Mouse (Mus musculus) heart, postnatal 36 days (tissue): ENCODE measurements around the gene Atg13. TPM values are rescaled to one million over a fixed set of nuclear protein-coding genes. Genes with fewer than 3 reads are reported as not detected.
"Not testable (repeated sequence)": the region's sequence is repeated elsewhere in the genome, so short reads cannot be mapped to it uniquely, and the experiment has no call there.

Experiments used
- DNase-seq, 2 experiments: peaks; one replicate each; pipeline ENCODE4 v3.0.0; 2021 to 2022
- intact Hi-C: fragments of 180-260 bp; cut with DNase I; formaldehyde crosslinking; loops from one replicate; pipeline ENCODE4 v1.15.1; 2025
- total RNA-seq, 2 experiments: library from RNA; stranded (reverse); gene quantifications; 2 replicates each; pipeline ENCODE4 v1.2.3; 2021

Gene Atg13
- 10 to 100 TPM; 49.4 to 54.1 TPM for total RNA-seq

DNA sequence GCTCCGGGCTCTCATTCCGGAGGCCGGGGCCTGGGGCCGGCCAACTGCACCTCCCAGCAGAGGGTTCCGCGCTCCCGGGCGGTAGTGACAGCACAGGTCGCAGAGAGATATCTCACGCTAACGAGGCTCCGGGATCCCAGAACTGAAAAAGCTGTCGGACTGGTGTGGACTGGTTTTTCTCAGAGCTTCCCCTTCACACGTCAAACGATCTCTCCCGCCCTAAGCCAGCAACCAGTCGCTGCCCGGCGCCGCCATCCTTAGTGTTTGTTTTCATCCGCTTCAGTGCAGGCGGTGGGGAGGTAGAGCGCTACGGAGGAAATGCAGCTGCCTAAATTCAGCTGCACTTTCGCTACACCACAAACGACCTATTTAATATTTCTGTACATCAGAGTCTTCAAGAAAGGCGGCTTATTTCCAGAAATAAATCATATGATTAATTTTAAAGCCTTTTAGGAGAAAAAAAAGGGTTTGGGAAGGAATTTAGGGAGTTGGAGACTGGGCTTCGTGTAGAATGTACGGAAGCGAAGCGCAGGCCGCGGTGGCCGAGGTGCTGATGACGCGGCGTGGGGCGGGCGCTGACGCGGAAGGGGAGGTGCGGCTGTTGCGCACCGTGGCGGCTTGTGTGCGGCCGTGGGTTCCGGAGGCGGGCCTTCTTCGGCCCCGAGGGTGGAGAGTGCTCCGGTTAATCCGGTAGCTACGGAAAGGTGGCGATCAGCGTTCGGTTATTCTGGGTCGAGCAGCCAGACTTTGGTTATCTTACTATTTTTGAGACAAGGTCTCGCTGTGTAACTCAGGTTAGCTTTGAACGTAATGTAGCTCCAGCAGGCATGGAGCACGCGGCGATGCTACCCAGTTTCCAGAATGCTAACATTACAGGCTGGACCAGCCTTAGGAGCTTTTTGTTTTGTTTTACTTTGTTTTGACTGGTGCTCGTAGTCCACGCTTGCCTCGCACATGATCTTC is at the start of gene Atg13, which contains the start of gene Harbi1:
TSS of gene Atg13 (minus strand) at position 305 of the 963 bp plus-strand sequence.
TSS of gene Harbi1 (plus strand) at position 581 of the 963 bp plus-strand sequence.
- peak; percentile 93 for DNase-seq
- intact Hi-C loops: loop anchor here (2.0 kb wide), 1 partner anchor 60 kb away; no protein-coding TSS in a partner anchor

DNA sequence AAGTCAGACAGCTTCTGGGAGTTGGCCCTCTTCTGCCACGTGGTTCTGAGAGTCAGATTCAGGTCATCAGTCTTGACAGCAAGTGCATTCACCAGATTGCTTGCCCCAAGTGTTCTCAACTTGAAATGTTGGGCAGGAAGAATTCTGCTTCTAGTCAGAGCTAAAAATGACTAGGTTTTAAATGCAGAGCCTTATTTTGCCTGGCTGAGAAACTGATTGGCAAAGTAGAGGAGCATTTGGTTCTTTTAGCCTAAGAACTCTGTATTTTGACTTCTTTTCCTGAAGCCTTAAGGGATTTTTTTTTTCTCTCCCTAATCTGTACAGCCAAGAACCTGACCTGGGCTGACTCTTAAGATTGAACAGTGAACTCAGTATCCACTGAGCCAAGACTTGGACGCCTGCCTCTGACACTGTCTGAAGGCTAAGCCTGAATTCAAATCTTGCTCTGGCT is 39.5 kb upstream of the Atg13 start:
- DNase-seq: peak; percentile 65 to 69
- intact Hi-C loops: no loop called here

DNA sequence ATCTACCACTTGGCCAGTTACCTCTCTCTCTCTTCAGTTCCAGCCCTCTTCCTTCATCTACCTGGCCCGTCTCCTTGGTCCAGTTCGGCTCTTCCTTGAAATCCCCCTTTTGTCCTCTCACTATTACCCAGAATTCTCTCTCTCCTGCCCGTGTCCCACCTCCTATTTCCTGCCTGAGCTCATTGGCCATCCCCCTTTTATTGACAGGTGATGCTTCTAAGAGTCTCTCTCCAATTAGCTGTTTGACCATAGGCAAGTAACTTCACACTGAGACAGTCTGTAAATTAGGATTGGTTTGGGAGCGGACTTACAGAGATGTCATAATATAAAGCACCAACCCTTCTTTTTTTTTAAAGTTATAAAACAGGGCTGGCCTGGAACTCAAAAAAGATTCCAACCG is 34.3 kb upstream of the Atg13 start:
- intact Hi-C loops: no loop called here
- DNase-seq: no peak

DNA sequence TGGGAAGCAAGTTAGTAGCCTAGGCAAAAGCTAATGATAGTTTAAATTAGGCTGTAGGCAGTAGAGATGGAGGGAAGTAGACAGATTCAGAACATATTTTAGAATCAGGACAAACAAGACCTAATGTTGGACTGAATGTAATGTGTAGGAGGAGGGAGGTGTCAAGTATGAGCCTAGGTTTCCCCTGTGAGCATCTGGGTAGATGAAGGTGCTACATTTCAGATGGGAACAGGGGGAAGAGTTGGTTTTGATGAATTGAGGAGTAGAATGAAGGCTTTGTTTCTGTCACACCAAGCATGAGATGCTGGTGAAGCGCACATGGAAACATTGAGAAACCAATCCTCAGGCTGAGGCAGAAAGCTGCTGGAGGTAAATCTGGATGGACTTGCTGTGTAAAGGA is 29.2 kb upstream of the Atg13 start:
- intact Hi-C loops: no loop called here
- DNase-seq: no peak

DNA sequence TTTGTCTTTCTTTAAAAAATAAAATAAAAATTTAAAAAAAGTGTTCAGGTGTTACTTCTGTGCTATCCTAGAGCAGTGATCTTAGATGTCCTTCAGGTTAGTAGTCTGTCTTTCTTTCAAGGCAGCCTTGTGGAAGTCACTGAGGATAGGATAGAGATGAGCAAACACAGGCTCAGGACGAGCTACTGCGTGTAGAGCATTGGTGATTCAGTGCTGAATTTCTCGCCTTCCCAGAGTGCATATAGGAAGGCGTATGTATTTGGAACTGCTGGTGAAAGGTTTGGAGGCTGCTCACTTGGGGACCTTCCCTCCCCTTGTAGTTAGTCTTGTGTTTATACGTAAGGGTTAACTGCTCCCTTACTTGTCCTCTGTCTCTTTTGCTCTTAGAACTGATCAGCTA is 24.8 kb upstream of the Atg13 start:
- no peak for DNase-seq
- intact Hi-C loops: no loop called here

DNA sequence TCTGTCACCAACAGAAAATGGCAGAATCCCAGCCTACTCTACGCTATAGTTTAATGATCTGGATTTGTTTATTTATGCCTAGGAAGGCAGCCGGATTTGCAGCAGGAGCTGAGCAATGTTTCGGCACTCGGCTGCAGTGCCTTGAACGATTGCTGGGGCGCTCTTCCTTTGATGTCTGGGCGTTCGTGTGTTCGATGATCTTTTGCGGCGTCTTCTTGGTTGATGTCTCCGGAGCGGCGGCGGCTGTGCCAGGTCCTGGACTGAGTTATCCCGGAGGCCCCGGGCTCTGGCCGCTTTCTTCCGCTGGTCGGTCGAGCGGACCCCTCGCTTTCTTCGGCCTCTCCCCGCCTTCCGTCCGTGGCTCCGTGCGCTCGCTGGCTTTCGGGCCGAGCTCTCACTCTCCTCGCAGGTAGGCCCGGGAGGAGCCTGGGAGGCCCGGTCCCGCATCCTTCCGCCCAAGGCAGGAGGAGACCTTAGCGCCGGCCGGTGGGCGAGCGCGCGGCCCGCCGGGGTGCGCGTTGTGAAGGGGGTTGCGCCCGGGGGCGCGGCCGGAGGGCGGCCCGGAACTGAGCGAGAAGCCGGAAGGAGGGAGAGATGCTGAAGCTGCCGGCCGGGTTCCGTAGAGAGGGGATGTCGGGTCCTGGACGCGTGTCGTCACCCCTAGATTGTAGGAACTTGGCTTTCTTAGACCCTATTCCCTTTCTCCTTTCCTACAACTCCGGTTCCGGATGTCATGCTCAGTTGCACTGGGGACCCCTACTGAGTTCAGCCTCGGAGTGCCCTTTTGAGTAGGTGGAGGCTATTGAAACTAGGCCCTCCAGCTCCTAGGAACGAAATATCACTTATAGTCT is 19.8 kb upstream of the Atg13 start, which contains the start of gene Ambra1:
TSS of gene Ambra1 (plus strand) at position 164 of the 851 bp plus-strand sequence.
- DNase-seq: peak; percentile 84 to 90
- intact Hi-C loops: no loop called here

DNA sequence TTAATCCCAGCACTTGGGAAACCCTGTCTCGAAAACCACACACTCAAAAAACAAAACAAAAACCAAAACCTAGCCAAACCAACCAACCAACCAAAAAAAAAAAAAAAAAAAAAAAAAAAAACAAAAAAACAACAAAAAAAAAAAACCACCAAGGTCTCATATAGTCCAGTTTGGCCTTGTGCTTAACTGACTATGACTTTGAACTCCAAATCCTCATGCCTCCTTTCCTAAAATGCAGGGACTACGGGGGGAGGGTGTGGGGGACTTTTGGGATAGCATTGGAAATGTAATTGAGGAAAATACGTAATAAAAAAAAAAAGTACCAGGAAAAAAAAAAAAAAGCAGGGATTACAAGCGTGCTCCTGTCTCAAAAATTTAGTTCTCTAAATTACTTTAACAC is 19.2 kb upstream of the Atg13 start:
- intact Hi-C loops: no loop called here
- no peak for DNase-seq

DNA sequence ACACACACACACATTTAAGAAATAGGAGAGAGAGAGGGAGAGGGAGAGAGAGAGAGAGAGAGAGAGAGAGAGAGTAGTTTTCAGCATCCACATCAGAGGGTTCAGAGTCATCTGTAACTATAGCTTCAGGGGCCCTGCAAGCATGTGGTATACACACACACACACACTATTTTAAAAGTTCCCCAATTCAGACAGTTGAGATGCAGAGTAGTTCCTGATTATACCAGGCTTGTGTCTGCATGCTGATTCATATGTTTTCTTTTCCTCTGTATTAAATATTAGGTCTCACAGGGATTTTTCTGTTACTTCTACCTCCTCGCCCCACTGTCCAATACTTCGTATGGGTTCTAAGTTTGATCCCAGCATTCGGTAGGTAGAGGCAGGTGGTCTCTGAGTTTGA is 16.6 kb upstream of the Atg13 start:
- intact Hi-C loops: no loop called here
- DNase-seq: no peak

DNA sequence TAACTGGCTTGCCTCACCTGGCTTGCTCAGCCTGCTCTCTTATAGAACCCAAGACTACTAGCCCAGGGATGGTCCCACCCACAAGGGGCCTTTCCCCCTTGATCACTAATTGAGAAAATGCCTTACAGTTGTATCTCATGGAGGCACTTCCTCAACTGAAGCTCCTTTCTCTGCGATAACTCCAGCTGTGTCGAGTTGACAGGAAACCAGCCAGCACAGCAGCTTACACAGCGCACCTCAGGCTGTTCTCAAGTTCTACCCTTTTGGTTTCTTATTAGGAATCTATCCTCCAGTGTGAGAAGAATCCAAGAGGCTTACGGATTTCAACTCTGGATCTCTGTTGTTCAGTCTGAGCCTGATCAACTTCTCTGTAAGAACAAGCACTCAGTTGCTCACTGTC is 15.1 kb upstream of the Atg13 start:
- intact Hi-C loops, DNase-seq: not testable (repeated sequence)

DNA sequence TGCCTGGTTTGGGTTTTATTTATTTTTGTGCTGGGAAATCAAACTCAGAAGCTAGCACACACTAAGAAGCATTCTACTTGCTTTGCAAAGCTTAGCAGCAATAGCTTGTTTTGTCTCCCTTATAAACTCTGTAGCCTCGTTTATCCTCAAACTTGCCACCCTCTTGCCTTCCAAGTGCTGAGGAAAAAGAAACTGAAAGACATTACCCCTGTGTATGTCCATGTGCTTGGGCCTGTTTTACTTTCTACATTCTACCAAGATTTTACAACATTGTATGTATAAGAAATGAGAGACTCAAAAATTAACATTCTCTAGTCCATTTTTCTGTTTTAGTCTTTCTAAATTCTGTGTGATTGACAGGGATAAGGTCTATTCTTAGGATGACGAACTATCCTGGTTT is 14.3 kb upstream of the Atg13 start:
- intact Hi-C loops: no loop called here
- no peak for DNase-seq

DNA sequence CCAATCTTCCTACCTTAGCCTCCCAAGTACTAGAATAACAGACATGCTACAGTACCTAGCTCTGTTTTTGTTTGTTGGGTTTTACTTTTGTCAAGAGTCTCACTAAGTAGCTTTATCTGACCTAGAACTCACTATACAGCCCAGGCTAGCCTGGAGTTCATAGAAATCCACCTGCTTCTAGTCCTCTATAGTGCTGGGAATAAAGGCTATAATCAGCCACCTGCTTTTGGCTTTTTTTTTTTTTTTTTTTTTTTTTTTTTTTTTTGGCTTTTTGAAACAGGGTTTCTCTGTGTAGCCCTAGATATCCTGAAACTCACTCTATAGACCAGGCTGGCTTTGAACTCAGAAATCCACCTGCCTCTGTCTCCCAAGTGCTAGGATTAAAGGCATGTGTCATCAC is 13.6 kb upstream of the Atg13 start:
- no peak for DNase-seq
- intact Hi-C loops: no loop called here

DNA sequence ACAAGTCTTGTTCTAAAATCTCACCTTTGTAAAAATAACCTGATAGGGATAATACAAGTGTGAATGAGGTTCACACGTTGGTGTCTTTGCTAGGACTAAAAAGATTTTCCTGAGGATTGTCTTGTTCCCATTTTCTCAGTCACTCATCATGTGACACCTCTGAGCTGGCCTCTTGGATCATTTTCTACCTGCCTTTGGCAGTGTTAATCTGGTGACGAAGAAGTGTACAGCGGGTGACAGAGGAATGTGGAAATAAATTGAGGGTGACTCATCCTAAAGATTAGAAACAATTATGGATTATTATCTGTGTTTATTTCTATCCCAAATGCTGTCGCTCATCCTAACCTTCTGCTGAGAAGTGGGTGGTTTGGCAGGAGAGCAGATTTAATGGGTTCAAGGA is 13.0 kb upstream of the Atg13 start:
- intact Hi-C loops: no loop called here
- DNase-seq: no peak

DNA sequence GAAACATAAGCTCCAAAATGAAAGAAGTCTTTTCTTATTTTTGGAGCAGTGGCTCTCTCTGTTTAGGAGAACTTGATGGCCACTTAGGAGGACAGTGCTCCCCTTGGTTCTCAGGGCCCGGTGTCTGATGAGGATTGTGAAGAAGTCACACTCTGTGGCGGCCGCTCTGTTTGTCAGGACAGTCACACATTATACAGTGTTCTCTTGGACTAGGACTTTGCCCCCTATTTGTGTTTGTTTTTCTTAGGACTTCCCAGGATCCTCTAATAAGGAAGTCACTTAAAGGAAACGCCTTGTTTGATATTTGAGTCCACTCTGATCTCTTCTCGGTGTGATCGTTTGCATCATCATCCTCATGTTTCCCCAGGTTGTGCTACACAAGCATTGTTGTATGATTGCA is 7.9 kb upstream of the Atg13 start:
- DNase-seq: no peak
- intact Hi-C loops: no loop called here

DNA sequence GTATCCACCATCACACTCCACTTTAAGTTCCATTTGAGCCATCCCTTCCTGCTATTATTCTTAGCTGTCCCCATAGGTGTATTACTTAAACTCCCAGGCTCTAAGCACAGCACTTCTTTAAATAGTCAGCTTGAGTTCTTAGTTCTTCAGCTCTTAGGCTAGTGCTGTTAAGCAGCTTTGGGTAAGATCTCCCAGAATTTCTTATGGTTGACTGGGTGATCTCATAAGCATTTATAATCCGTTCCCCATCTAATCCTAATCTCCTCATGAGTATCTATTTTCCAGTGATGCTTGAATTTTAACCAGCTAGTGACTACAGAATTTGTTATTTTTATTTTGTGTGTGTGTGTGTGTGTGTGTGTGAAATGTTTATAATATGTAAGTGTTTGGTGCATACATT is 4.5 kb upstream of the Atg13 start:
- DNase-seq: no peak
- intact Hi-C loops: no loop called here

DNA sequence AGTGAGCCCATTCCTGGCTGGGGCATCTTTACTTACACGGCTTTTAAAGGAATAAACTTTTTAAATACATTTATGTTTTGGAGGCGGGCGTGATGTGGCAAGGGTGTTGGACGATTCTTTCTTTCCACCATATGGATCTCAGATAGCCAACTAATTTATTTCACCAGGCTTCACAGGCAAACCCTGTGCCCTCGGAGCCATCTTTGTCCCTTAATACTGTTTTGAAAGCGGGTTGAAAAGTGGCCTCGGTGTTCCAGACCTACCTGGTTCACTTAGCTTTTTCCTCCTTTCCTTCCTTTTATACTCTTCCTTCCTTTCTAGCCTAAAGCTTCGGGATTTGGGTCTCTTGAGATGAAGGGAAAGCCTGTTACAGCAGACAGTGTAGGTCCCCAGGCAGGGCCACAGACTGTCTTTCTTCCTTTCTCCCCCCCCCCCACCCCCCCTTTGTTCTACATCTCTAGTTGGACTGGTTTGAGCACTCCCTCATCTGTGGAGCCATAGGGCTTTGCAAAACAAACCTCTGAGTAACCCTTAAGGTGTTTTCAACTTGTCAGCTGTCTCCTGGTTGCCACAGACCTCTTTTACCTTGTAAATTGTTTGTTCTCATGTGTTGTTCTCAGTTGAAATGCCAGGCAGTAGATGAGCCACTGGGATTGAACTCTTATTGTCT is 1.0 kb upstream of the Atg13 start:
- DNase-seq: no peak
- intact Hi-C loops: loop anchor here (2.0 kb wide), 1 partner anchor 61 kb away; no protein-coding TSS in a partner anchor

DNA sequence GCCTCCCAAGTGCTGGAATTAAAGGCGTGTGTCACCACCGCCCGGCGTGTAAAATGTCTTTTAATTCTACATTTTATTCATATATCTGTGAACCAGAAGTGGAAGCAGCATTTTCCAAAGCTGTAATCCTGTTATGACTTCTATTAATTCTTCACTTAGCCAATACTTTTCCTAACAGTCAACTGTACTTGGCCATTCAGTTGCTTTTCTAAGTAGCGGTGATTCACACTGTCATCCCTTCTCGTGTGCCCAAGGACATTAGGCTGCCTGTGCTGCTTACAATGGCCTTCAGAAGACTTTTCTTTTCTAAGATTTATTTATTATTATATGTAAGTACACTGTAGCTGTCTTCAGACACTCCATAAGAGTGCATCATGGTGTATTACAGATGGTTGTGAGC is 2.0 kb downstream of the Atg13 start:
- intact Hi-C loops: no loop called here
- no peak for DNase-seq

DNA sequence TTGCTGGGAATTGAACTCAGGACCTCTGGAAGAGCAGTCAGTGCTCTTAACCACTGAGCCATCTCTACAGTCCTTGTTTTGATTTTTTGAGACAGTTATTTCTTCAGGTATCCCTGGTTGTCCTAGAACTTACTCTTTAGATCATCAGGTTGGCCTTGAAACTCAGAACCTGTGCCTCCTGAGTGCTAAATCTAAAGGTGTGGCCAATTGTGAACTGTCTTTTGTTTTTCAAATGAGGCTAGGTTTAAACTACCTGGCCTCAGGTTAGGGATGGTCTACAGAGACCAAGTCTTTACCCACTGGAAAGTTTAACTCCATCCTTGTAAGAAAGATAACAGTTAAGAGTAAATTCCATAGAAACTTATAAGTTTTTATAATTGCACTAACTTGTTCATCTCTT is 3.9 kb downstream of the Atg13 start:
- intact Hi-C loops: no loop called here
- DNase-seq: no peak

DNA sequence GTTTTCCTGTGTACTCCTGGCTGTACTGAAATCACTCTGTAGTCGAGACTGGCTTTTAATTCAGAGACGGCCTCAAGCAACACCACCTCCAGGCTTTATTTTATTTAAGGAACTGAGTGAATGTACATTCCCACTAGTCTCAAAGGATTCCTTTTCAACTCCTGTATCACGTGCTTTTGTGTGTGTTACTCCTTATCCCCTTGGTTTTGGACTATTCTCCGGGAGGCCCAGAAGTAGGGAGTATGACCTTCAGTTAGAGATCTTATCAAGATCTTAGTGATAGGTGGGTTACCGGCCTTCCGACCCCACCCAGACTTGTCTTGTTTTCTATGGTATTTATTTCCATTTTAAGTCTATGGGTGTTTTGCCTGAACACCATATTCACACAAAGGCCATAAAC is 4.6 kb downstream of the Atg13 start:
- intact Hi-C loops: no loop called here

DNA sequence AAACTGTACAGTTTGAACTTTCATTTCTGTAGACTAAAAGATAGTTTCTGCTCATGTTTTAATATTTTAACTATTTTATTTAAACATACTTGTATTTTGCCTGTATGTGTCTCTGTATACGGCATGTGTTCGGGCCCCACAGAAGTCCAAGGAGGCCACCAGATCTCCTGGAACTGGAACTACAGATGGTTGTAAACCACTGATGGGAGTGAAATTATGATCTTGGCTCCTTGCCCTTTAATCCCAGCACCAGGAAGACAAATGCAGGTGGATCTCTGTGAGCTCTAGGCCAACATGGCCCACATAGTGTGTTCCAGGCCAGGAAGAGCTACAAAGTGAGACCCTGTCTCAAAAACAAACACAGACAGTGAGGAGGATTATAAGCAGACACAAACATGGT is 9.0 kb downstream of the Atg13 start:
- DNase-seq: no peak
- intact Hi-C loops: no loop called here

More for the DNA sequence above, 4.6 kb downstream of the Atg13 start:
- DNase-seq: no peak

DNA sequence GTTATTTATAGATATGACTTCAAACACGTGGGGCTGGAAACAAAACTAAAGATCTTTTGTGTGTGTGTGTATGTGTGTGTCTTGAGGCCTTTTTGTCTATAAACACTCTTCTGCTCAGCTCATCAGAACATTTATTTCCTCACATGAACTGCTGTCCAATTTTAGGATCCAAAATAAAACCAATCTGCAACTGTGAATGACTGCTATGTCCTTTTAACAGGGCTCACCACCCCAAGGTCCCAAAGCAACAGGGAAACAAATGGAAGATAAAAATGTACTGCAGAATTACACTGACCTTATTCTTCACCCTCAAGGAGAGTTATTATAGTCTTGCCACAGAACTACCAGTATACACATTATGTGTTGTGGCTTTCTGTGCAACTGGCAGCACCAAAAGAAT is 11.2 kb downstream of the Atg13 start:
- intact Hi-C loops: no loop called here
- no peak for DNase-seq

DNA sequence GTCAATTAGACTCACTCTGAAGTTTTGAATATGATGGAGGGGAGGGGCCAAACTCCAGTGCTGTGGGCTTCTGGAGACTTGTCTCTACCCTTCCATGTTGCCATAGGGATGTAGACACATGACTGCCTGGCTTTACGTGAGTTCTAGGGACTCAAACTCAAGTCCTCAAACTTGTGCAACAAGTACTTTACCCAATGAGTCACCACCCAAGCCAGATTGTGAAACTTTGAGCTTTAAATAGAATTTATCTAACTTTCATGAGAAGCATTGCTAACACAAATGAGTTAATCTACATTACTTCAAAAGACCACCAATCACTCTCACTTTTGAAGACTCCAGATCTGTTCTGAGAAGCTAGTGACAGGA is 14.2 kb downstream of the Atg13 start:
- intact Hi-C loops: no loop called here
- DNase-seq: no peak
